ENCODE assay signal across 18 mouse cellular contexts in genomic region chr11:95079256-95079875, GRCm38 (mm10). TPM values are rescaled to one million over a fixed set of nuclear protein-coding genes. Genes with fewer than 3 reads are reported as not detected.
DNase-seq lines count a peak whose midpoint lies in the region; ATAC-seq and TF ChIP-seq lines count a peak whose summit lies in the region.
"Had no signal": no experiment of that assay in that cellular context is flagged by ENCODE, and none has a peak within 500 bp of the region (broad histone marks: within the 10 kb centered on the region; RNA-seq: fewer than 3 reads in every experiment).

No protein-coding gene starts in this region.

- no peak for TF ChIP-seq CTCF in midbrain, postnatal 0 days (IDR thresholded peaks at IDR 0.05)

- H3K27ac ChIP-seq in midbrain, postnatal 0 days (ENCODE audit: low read depth, low read length), result no peak overlapping the region
- H3K27ac ChIP-seq: embryonic facial prominence, embryonic 13.5 days; hindbrain, embryonic 12.5 days; limb, embryonic 15.5 days; neural tube, embryonic 13.5 days had no signal

- 0 out of 2 replicates have a peak, but pooled peaks cover 2% of the 10 kb centered on the region for H3K27me3 ChIP-seq in midbrain, postnatal 0 days (ENCODE audit: insufficient read depth, low read length)

- 86% methylated on average over 6 of the region's 6 CpGs for WGBS in midbrain, postnatal 0 days

- H3K4me3 ChIP-seq in midbrain, postnatal 0 days (ENCODE audit: low read depth, low read length), result no peak overlapping the region
- H3K4me3 ChIP-seq: embryonic facial prominence, embryonic 13.5 days; hindbrain, embryonic 12.5 days; limb, embryonic 15.5 days; neural tube, embryonic 13.5 days had no signal

- no peak for ATAC-seq in midbrain, postnatal 0 days (ENCODE audit: low FRiP score)
- ATAC-seq: forebrain, postnatal 0 days had no signal

- H3K4me2 ChIP-seq in midbrain, postnatal 0 days (ENCODE audit: low read depth, low read length, poor library complexity, severe bottlenecking), result no peak overlapping the region
- H3K4me2 ChIP-seq: embryonic facial prominence, embryonic 13.5 days; hindbrain, embryonic 12.5 days; limb, embryonic 15.5 days; midbrain, embryonic 11.5 days; neural tube, embryonic 13.5 days had no signal

- no peaks in the 10 kb centered on the region for H3K9me3 ChIP-seq in midbrain, postnatal 0 days (ENCODE audit: low read length)
- H3K9me3 ChIP-seq: embryonic facial prominence, embryonic 13.5 days; hindbrain, embryonic 12.5 days; limb, embryonic 15.5 days; neural tube, embryonic 13.5 days had no signal

- peak; percentile 34 for DNase-seq in cerebellum, adult 9-10 months
- DNase-seq in cerebellum, adult 11 months, result no peak
- peak; percentile 38 for DNase-seq in 3T3-L1 (ENCODE audit: low read depth, low spot score)
- DNase-seq in heart, postnatal 4 days, result peak; percentile 43
- peak; percentile 68 to 76 for DNase-seq in kidney, postnatal 4 days
- no peak for DNase-seq in left cerebral cortex, adult 18-20 months (ENCODE audit: low spot score in 2 of 2)
- no peak for DNase-seq in embryo, embryonic 11 days
- no peak for DNase-seq in midbrain, postnatal 0 days (ENCODE audit: low spot score)
- DNase-seq: cerebellum, adult 18-20 months; forebrain, postnatal 0 days; layer of hippocampus, adult 9-11 months; right cerebral cortex, postnatal 14 days had no signal

- no peaks in the 10 kb centered on the region for H3K36me3 ChIP-seq in midbrain, postnatal 0 days (ENCODE audit: insufficient read depth, low read length)
- H3K36me3 ChIP-seq: embryonic facial prominence, embryonic 13.5 days; G1E; hindbrain, embryonic 12.5 days; limb, embryonic 15.5 days; neural tube, embryonic 13.5 days had no signal

- H3K4me1 ChIP-seq in midbrain, postnatal 0 days (ENCODE audit: insufficient read depth, low read length), result peaks cover 7% of the 10 kb centered on the region; the same call in 1 of the 2 replicates

- no peak overlapping the region for H3K9ac ChIP-seq in midbrain, postnatal 0 days (replicated peaks; ENCODE audit: low read length, poor library complexity, severe bottlenecking)
- H3K9ac ChIP-seq: embryonic facial prominence, embryonic 13.5 days; forebrain, postnatal 0 days; hindbrain, embryonic 12.5 days; limb, embryonic 15.5 days; neural tube, embryonic 13.5 days had no signal

RNA-seq across cellular contexts. Expression of gene Itga3, which starts 2.8 kb away (rescaled TPM):
- total RNA-seq in heart, postnatal 4 days (2021), result 10 to 100 TPM; 16.1 to 16.4 TPM
- total RNA-seq in left cerebral cortex, adult 18-20 months (2021), result 10 to 100 TPM; 17.2 to 19.3 TPM
- 33.2 and 38.3 TPM in 2 replicates for total RNA-seq in midbrain, postnatal 0 days (2014; rRNA removed)
- polyA plus RNA-seq in midbrain, postnatal 0 days (2015; fragmentation: Nextera tagmentation; extraction: Ambion mirVana), result 11.2 and 12.3 TPM in 2 replicates
- polyA plus RNA-seq: G1E had no signal

RNA-seq across cellular contexts. Expression of gene Pdk2, which starts 38.2 kb away (rescaled TPM):
- total RNA-seq in heart, postnatal 4 days (2021), result 100 to 1,000 TPM; 178 to 200 TPM
- 100 to 1,000 TPM; 116 to 128 TPM for total RNA-seq in left cerebral cortex, adult 18-20 months (2021)
- total RNA-seq in midbrain, postnatal 0 days (2014; rRNA removed), result 14.1 and 18.1 TPM in 2 replicates
- 30.8 and 32.7 TPM in 2 replicates for polyA plus RNA-seq in midbrain, postnatal 0 days (2015; fragmentation: Nextera tagmentation; extraction: Ambion mirVana)

RNA-seq across cellular contexts. Expression of gene Dlx3, which starts 40.6 kb away (rescaled TPM):
- total RNA-seq in heart, postnatal 4 days (2021), result not detected
- not detected for total RNA-seq in left cerebral cortex, adult 18-20 months (2021)
- 0.33 TPM in 1 of 2 replicates, not detected in the other for total RNA-seq in midbrain, postnatal 0 days (2014; rRNA removed)
- polyA plus RNA-seq in midbrain, postnatal 0 days (2015; fragmentation: Nextera tagmentation; extraction: Ambion mirVana), result not detected in 2 replicates
- polyA plus RNA-seq: forebrain, postnatal 0 days; G1E had no signal

Comparison
In these comparisons a context has a peak if more than half of its experiments do, and no peak if none do; other contexts are left out.
1. DNase-seq: peak in cerebellum, adult 9-10 months (single experiment), 3T3-L1 (single experiment), heart, postnatal 4 days (single experiment) and kidney, postnatal 4 days (2 of 2); none in cerebellum, adult 11 months (single experiment), left cerebral cortex, adult 18-20 months (0 of 2), embryo, embryonic 11 days (single experiment) and midbrain, postnatal 0 days (single experiment).